Mouse (Mus musculus): ENCODE data around the gene Nampt.

Gene Nampt

GRCm38 (mm10) chr12:32901005-32901404 is 81.7 kb downstream of the Nampt start:
- no peak for DNase-seq (ENCODE audit: low spot score)
